Mouse (Mus musculus) mammary gland, adult 2 months (tissue): Measurements from ENCODE around the gene Pdyn. TPM values are rescaled to one million over a fixed set of nuclear protein-coding genes. Genes with fewer than 3 reads are reported as not detected.

ENCODE experiments used
- polyA plus RNA-seq: library from polyadenylated mRNA; depleted of rRNA; stranded (reverse); fragments of >200 nt; gene quantifications from 2 replicates; pipeline ENCODE4 v1.2.3, GENCODE M21; 2012; ENCODE audit warnings: low replicate concordance; rRNA removed

The Pdyn gene
- polyA plus RNA-seq = not detected in 2 replicates

GRCm38 (mm10) chr2:129699484-129700158, at the start of gene Pdyn:
Gene Pdyn (minus strand): TSS chr2:129699844.

Other genes starting within 250 kb of the Pdyn start
- 0.08 and 0.19 TPM in 2 replicates for gene F830045P16Rik, start 163.2 kb downstream of the Pdyn start, polyA plus RNA-seq
- 72.3 and 74.6 TPM in 2 replicates for gene Sirpa, start 107.0 kb downstream of the Pdyn start, polyA plus RNA-seq
- gene Stk35, start 100.7 kb upstream of the Pdyn start, polyA plus RNA-seq = 13.7 and 19.8 TPM in 2 replicates